Mouse (Mus musculus): ENCODE measurements around the gene Ttl.

- TF ChIP-seq CTCF (IDR thresholded peaks at IDR 0.05; ENCODE audit: borderline replicate concordance, extremely low read depth, insufficient read depth, insufficient read length) (no peak), POLR2A (IDR thresholded peaks at IDR 0.05; ENCODE audit: borderline replicate concordance, extremely low read depth, insufficient read depth, insufficient read length, poor library complexity, severe bottlenecking) (peak; percentile 38; the same call in 1 of the 2 replicates)
Observed at GRCm38 (mm10) chr2:129100784-129101310, 35.1 kb downstream of the Ttl start, which contains the start of gene Polr1b.
